Mouse (Mus musculus): Measurements from ENCODE around the gene Lrrk2.
A peak's percentile ranks its signal among the peaks of the same experiment; 100 is the strongest.

Gene Lrrk2

DNA sequence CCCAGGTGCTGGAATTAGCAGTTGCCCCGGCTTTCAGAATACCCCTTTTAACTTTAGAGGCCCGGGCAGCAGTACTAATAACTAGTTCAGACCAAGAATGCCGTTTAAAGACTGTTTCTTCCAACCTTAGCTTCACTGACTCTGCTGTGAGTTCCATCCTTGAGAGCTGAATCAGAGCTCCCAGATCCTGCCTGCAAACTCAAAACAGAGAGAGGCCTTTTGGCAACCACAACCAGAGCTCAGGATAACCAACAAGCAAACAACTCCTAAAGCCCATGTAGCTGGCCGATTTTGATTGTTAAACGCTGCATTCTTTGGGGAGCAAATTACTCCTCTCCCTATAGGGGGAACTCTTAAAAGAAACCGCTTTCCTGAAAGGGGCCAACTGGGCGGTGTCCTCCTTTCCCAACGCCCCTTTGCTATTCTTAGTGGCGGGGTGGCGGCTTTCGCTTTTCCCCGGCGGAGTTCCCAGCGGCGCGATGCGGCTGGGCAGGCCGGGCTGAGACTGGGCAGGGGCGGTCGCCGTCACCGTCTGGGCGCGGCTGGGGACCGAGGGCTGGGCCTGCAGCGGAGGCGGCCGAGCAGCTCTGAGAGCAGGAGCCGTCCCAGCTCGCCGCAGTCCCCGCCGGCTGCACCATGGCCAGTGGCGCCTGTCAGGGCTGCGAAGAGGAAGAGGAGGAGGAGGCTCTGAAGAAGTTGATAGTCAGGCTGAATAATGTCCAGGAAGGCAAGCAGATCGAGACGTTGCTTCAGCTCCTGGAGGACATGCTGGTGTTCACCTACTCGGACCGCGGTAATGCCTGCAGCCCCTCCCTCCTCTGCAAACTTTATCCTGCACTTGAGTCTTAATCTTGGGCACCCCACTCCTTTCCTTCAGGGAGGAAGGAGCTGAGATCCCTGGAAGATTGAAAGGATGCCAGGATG lies at the start of gene Lrrk2:
TSS of gene Lrrk2 (plus strand) at position 531 of the 924 bp plus-strand sequence.
- peak; percentile 83 for DNase-seq (ENCODE audit: low spot score)

DNA sequence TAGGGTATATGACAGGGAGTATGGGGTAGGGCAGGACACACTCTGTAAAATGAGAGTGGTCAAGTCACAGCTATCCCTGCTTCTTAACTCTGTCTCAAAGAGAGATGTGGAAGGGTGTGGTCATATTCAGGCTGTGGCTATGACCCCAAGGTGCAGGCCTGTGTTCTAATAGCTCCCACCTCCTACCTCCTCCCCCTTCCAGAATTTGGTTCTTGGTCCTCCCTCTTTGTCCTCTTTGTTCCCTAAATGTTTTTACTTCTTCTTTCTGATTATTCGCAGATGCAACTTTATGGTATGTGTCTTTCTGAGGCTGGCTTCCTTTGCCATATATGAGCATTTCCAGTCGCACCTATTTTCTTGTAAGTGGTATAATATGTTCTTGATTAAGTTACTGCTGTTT lies 48.5 kb upstream of the Lrrk2 start:
- no peak for DNase-seq (ENCODE audit: low spot score)

DNA sequence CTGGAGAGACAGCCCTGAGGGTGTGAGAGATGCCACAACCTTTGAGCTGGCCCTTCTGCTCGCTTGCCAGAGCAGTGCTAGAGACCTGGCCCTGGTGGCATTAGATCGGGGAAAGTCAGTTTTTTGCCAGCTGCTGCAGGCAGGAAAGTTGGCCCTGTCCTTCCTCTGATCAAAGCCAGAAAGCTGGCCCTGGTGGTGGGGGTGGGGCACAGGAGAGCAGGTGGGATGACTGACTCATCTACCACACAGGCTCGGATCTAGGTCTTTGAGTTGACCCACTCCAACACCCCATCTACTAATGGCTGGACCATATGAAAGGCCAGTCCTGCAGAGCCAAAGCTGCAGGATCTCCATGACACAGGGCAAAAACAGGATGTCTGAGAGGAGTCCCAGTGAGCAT lies 43.8 kb upstream of the Lrrk2 start:
- no peak for DNase-seq (ENCODE audit: low spot score)

DNA sequence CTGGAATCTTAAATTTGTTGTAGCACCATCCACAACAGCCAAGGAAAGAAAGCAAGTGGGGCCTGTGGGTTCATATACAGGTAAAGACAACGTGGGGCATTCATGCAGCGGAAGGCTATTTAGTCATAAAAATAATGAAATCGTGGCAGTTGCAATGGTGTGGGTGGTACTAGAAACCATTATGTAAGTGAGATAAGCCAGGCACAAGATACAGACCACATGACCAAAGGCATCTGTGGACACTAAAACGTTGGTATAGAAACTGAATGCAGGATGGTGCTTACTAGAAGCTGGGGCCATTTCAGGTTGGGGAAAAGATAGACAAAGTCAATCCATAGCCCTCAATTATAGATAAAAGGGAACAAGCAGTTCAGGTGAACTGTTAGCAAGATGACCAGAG lies 40.5 kb upstream of the Lrrk2 start:
- DNase-seq (ENCODE audit: low spot score): no peak

DNA sequence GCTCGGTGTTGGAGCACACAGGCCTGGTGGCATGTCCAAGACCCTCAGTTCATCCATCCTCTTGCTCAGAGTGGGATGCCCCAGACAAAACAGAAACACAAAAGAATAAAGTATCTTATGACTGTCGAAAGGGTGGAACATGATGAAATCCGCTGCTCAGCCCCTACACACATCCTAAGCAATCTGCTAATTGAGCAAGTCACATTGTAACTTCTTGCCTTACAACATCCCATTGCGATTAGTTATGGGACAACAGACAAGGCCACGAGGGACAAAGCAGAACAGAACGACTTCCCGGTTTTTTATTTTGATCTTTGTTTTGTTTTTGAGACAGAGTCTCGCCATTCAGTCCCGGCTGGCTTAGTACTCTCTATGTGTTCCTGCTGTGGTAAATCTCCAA lies 39.9 kb upstream of the Lrrk2 start:
- DNase-seq (ENCODE audit: low spot score): no peak

DNA sequence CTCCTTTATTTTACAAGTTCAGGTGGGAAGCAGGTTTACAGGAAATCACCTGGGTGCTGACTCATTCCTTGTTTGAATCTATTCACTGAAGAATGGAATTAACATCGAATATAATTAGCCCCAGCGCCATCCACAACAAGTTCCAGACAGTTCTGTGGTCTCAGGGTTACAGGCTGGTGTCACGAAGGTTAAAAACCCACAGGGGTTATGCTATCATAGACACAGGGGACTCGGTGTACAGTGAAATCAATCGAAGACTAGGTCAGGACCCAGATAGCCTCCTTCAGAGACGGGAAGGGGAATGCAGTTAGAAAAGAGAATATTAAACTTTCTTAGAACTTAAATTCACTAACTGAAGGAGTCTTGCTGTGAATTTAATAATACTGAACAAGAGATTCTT lies 39.2 kb upstream of the Lrrk2 start:
- no peak for DNase-seq (ENCODE audit: low spot score)

DNA sequence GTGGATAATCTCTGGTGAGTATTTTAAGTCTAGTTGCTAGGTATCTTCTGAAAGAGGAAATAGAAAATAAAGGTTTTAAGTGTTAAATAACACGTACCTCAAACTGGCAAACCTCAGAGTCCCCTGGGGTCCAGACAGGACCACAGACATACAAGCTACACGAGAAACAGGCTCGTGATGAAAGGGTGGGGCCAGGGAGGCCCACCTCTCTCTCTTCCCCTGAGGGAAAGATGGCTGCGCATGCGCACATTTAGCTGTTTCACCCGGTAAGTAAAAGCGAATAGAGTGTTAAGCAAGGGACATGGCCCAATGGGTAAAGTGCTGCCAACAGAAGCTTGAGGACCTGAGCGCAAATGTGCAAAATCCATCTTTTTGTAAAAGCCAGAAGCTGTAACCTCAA lies 38.7 kb upstream of the Lrrk2 start:
- no peak for DNase-seq (ENCODE audit: low spot score)

DNA sequence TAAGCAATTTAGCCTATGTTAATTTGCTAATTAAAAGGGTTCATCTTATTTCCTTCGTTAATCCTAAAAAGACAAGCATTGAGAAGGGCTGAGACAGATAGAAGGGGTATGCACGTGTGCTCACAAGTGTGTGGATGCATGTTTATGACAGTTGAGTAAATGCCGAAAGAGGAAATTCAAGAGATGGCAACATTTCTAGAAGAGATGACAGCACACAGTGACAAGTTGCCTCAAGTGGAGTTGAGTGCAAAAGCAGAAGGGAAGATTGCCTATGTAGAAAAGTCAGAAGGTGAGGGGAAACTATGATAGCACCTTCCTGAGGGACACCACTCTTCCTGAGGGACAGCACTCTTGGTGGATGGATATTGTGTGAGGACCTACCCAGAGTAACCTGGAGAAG lies 31.3 kb upstream of the Lrrk2 start:
- DNase-seq (ENCODE audit: low spot score): no peak

DNA sequence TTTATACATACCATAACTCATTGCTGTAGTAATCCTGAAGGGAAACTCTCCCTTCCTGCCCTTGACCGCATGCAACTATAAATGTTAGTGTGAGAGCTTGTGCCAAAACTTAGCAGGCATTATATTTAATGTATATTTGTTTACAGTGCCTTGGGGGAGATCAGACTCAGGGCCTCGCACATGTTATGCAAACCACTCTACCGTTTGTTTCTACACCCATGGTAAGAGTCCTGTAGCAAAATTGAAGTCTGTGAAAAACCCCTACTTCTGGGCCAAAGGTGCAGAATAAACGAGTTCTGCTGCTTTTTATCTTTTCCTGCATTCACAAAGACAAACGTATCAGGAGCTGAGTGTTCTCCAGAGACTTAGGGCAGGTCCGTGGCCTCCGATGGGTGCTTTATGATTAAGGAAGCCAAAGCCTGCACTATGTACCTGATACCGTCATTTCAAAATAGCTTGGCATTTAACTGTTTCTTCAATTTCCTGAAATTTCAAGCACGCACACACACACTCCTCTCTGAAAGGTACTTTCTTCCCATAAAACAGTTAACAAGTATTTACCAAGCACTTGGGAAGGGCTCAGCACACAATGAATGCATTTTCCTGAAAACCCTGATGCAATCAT lies 30.2 kb upstream of the Lrrk2 start:
- DNase-seq (ENCODE audit: low spot score): no peak

DNA sequence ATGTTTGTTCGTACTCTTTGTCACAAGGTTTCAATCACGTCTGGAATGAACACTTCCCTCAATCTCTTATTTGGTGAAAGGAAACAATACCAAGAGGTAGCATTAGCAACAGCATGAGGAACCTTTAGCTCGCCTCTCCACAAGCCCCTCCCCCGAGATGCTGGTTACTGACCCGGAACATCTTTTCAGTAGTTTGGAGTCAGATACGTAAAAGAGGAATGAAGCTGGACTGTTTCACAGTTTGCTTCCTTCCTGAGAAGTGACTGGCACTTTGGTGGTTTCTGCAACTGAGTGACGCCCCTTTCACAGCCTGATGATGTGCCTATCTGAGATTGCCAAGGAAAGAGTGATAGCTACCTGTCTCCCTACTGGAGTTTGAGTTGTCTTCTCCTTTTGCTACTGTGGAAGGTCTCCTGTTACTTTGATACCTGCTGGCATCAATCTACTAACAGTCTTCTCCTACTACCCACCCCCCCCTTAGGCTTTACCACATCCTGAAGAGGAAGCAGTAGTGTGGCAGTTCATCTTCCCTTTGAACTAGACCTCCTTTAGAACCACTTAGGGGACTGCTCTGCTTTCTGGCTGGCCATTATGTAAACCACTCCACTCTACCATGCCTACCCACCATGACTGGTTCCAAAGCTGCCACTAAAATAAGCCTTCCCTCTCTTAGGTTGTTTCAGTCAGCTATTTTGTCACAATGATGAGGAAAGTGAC lies 29.2 kb upstream of the Lrrk2 start:
- DNase-seq (ENCODE audit: low spot score): no peak

DNA sequence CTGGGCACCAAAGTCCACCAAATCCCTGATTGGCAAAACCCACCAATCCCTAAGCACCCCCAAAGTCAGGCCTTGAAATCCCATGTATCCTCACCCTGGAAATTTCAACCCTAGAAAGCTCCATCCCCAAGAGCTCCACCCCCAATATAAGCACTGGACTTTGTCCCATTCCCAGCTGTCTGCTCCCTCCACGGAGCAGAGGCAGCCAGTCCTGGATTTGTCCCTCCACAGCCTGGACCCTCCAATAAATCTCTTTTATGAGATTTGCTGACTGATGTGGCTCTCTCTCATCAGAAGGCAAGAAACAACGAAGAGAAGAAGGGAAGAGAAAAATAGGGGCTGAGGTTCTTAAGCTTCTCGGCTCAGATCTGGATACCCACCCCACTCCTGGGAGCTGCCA lies 22.7 kb upstream of the Lrrk2 start:
- no peak for DNase-seq (ENCODE audit: low spot score)

DNA sequence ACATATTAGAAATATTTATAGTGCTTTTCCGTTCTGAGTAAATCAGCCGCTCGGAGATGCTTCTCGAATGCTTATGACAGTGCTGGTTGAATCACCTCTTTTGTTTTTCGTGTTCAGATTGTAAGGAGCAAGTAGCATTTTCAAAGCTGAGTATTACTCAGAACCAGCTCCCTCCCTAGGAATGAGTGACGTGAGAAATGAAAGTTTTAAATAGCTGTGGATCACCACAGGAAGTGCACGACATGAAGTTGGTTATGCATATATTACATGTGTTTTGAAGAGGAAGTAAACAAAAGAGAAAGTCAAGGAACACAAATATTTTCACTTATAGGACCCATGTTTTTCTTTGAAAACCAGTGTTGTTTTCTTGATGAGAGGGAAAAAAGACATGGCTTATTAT lies 21.5 kb upstream of the Lrrk2 start:
- no peak for DNase-seq (ENCODE audit: low spot score)

DNA sequence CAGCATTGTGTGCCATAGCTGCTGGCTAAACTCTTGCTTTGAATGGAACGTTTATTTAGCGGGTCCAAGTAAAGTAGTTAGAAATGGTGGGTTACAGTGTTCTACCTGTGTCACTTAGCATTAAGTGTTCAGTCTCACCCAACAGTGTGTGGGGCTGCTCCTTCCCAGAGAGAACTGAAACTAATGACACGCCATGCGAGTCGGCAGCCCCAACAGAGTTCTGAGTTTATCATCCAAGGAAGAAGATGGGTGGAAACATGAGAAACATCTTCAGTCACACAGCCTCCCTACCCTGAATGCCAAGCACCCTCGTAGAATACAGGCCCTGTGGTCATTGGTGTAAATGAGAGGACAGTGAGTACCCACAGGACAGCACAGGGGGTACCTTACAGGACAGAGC lies 14.7 kb upstream of the Lrrk2 start:
- DNase-seq (ENCODE audit: low spot score): no peak

DNA sequence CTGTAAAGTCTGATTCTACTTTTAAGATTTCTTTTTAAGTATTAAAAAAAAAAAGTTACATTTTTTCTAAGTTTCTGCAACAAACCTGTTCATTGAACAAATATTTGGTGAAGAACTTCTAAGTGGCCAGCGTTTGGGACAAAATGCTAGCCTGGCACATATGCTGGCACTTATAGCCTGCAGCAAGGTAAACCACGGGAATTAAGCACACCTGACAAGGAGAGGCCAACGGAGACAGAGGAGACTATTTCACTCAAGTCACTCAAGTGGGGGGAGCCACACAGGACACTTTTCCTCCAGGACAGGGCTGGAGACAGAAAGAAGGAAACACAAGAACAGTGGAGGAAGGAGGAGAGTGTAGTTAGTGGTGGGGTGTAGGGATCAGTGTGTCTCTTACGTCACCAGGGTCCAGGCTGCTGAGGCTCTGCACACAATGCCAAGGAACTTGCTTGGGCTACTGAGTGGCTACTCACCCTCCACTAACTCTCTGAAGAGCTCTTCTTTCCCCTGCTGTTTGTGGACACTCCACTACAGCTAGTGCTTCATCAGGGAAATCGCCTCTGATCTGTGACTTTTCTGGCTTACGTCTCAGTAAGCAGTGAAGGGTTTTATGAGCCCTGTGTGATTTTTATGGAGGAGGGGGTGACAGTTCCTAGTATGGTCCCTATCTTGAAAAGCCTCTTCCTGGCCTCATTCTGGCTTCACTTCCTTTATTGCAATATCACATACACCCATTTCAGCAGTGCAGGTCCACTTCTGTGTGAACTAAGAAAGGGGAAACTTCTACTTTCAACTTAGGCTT lies 12.5 kb upstream of the Lrrk2 start:
- no peak for DNase-seq (ENCODE audit: low spot score)

DNA sequence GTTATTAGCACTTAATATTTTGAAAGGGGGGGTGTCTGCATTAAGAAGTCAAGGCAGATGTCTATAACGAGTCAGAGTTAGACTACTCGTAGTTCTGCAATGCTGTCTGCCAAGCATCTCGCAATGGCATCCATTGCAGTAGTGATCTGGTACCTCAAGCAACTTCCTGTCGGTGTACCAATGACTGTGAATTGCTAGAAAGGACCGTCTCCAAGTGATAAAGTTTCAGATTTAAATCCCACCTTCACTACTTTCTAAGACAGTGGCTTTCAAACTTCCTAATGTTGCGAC lies 12.0 kb upstream of the Lrrk2 start:
- no peak for DNase-seq (ENCODE audit: low spot score)

DNA sequence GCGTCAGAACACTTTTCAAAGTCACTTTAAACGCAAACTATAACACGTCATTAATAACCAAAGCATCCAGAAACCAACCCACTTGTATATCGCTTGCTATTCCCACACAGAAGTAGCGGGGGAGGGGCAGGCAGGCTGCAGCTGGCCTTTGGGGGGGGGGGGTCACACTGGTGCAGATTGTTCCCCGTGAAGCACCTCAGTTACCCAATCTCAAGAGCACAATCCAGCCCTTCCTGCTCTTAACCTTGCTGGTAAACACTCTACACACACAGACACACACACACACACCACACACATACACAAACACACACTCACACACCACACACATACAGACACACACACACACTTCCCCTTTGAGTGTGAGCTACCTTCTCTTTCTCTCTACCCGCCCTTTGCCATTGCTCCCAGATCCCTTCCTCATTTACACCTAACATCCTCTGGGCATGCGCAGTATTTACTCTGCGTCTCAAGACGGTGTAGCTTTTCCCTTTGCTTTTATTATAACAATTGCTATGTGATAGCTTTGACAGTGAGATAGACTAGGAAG lies 8.3 kb upstream of the Lrrk2 start:
- DNase-seq (ENCODE audit: low spot score): no peak

DNA sequence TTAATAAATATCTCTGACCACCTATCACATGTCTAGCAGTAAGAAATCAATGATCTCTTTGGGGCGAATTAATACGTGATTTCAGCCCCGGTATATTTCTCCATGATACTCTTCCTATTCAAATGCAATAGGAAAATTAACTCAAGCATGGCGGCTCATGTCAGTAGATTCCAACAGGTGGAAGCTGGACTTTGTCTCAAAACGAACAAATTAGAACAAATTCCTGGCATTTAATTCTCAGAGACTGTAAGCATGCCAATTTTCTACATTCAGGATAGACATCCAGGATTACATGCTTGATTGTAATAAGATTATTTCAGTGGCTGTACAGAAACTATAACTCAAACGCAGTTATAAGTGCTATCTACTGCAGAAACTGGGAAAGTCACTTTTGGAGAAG lies 7.4 kb upstream of the Lrrk2 start:
- DNase-seq (ENCODE audit: low spot score): no peak

DNA sequence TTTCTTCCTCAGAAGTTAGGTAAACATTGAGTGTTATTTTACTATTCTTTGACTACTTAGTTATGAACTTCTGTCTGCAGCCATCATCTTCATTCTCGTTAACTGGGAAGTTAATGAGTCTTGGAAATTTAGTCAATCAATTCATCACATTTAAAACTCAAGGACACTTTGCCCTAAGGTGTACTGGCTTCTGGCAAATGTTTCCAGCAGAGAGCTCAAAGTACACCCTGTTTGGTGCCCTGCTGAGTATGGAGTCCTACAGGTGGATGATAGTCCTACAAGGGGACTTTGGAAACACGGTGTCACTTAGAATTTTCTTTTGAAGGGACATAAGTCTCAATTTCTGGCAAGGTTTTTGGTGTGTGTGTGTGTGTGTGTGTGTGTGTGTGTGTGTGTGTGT lies 1.8 kb upstream of the Lrrk2 start:
- DNase-seq (ENCODE audit: low spot score): no peak

DNA sequence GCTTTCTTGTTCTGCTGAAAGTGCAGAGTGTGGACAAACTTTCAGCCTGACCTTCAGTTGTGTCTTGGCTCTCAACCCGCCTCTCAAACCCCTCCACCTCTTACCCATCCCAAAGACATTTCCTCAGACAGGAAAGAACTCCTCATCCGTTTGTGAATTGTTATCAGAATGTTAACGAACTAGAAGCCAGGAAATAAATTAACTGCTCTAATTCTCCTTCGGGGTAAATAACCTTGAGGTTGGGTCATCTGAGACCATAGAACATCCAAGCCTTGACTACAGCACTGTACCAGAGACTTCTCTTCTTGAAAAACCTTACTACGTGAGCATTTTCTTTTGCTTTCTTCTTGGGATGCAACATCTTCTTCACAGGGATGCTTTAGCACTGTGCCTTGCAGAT lies 988 bp upstream of the Lrrk2 start:
- no peak for DNase-seq (ENCODE audit: low spot score)

DNA sequence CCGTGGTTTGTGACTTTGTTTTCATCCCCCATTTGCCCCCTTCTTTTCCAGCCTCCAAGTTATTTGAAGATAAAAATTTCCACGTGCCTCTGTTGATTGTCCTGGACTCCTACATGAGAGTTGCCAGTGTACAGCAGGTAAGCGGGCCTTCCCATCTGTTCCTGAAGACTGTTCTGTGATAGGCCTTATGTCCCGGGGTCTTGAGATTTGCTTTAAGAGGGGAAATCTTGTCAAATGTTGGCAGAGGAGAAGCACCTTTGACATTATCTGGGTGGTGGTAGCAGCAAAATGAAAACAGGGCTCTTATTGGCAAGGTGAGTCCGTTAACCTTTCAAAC lies 562 bp downstream of the Lrrk2 start:
- DNase-seq (ENCODE audit: low spot score): no peak

DNA sequence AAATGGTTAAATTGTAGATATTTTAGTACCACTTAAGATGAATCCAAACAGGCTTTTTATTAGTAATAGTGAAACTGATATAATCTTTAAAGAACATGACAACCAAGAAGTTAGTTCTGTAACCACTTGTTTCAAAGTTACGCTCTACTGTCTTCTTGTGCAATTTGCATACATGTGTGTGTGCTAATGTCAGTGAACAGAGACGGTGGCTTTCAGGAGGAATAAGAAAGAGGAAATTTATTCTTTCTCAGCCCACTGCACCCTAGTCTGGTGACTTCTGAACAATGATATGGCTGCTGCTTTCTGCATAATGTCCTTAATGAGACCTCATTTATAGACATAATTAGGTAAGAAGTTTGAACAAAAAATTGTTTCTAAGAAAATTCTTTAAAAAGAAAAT lies 7.1 kb downstream of the Lrrk2 start:
- DNase-seq (ENCODE audit: low spot score): no peak

DNA sequence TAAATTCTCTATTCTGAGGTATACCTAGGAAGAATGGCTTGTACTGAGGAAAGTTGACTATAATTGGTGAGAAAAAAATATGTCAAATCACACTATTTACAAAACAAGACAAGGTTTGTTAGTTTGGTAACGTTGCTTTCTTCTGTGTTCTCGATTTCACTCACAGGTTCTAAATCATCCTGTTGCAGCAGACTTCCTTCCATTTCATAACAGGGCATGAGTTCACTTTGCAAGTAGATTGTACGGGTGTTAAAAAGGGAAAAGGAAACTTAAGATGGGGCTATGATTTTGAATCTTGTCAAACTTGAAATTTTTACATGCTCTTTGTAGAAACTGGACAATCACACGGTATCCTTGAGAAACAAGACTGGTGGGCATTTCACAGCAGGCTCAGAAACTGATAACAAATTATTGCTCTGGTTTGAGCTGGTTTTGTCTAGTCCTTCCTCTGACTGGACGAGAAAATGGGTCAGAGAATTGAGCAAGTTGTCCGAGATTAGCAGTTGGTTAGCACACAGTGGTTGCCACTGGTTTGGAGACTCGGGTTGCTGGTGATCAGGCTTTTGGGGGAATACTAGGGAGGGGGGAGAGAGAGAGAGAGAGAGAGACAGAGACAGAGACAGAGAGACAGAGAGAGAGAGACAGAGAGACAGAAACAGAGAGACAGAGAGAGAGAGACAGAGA lies 13.0 kb downstream of the Lrrk2 start:
- DNase-seq (ENCODE audit: low spot score): peak; percentile 54

Measured in adipocyte (in vitro differentiated cells).